Mouse (Mus musculus) frontal cortex, postnatal 14 days (tissue): ENCODE data around the gene Vps52.
"Not testable (repeated sequence)": the region's sequence is repeated elsewhere in the genome, so short reads cannot be mapped to it uniquely, and the experiment has no call there.

Experiments
- DNase-seq, 2 experiments: peaks; one replicate each; pipeline ENCODE4 v3.0.0; 2022; ENCODE audit warnings: low spot score in 2 of 2

Gene Vps52

DNA sequence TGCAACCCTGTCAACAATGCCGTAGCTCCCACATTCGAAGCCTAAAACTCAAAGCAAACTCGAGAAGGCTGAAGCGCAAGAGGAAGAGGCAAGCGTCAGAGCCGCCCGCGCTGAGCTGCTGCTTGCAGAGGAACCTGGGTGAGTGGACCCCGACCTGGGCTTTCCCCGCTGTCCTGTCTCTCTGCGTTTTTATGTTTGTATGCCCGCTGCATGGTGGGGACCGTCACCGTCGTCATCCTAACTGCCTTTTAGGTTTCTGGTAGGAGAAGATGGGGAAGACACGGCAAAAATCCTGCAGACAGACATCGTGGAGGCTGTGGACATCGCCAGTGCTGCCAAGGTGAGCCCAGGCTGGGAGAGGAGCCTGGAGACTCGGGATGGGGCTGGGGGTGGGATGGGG, 14.2 kb upstream of the Vps52 start:
- DNase-seq = no peak

DNA sequence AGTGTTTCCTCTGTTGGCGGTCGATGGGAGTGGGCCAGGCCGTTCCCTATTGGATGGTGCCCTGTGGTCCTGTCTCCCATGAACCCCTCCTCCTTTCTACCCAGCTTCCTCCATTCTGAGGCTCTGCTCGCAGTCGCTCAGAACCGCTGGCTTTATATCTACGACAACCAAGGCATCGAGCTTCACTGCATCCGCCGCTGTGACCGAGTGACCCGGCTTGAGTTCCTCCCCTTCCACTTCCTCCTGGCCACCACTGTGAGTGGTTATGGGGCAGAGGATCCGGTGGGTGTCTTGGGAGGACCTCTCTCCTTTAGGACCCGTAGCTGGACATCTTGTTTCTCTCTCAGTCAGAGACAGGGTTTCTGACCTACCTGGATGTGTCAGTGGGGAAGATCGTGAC, 12.2 kb upstream of the Vps52 start:
- DNase-seq = no peak

DNA sequence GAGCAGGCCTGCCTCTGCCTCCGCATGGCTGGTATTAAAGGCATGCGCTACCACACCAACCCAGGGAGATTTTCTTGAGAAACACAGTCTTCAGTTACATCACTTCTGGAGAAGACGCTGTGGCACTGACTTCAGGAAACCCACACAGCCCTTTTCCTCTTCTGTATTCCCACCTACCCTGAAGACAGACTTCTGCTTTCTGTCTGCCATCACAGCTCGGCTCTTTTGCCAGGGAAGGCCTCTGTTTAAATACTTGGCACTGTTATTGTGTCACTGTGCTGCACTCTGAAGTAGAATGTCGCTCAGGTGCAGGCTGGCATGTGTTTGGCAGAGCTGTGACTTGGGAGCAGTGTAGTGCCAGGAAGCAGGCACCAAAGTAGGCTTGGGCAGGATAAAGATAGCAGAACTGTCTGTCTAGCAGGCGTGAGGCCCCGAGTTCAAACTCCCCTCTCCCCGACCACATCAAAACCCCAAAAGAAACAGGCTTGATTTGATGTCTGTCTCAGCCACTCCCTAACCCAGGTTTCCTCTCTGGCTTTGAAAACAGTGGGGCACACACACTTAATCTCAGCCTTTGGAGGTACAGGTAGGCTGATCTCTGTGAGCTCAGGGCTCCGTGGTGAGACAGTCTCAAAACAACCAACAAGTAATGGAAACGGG, 8.1 kb upstream of the Vps52 start:
- DNase-seq = no peak

DNA sequence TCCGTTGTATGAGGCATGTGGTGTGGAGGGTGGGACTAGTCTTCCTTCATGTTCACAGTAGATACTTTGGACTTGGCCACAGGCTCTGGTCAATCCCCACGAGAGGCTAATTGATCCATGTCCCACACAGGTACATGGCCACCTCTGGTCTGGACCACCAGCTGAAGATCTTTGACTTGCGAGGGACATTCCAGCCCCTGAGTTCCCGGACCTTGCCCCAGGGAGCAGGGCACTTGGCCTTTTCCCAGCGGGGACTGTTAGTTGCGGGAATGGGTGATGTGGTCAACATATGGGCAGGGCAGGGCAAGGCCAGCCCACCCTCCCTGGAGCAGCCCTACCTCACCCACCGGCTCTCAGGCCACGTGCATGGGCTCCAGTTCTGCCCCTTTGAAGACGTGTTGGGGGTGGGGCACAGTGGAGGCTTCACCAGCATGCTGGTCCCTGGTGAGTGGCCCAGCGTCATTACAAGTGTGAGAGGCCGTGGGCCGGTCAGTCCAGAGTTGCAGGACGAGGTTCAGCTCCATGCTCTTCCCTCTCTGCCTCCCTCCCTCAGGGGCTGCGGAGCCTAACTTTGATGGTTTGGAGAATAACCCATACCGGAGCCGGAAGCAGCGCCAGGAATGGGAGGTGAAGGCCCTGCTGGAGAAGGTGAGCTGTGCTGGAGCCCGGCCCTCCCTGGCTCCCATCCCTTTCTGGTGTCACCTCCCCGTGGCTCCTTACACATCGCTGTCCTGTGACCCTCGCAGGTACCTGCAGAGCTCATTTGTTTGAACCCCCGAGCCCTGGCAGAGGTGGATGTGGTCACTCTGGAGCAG, 7.3 kb upstream of the Vps52 start:
- DNase-seq = no peak

DNA sequence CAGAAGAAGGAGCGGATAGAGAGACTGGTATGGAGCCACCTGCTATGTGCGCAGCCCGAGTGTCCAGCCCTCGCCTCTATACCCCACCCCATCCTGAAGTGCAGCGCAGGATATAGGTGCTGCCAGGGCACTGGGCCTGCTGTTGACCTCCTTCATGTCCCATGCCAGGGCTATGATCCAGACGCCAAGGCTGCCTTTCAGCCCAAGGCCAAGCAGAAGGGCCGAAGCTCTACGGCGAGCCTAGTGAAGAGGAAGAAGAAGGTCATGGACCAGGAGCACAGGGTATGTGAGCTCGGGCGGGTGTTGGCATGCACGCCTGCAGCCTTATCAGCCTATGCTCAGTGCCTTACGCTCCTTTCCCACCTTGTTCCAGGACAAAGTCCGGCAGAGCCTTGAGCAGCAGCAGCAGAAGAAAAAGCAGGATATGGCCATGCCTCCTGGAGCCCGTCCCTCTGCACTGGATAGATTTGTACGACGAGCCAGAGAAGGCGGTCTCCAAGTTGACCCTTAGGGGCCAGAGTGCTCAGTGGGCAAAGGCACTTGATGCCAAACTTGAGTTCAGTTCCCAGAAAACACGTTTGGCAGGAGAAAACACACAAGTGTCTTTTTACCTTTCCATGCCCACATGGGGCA, 6.6 kb upstream of the Vps52 start:
- no peak for DNase-seq

DNA sequence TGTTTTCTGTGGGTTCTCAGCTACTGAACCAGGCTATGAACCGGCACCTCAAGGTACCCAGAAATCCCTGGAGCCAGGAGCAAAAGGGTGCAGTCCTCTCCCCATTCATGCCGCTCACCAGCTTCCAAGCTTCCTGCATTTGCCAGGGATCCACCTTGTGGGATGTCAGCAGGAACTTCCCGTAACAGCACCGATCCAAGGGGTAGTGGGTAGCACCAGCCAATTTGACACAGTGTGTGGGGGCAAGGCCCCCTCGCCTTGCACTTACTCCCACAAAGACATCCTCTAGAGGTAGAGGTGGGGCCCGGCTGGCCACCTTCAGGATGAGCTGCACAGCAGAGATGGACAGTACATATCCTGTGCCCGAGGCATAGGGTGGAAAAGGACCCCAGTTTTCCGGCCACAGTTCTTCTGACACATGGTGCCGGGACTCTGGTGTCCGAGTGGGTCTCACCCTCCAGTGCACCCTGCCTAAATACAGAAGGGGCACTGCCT, 5.4 kb upstream of the Vps52 start:
- DNase-seq = no peak

DNA sequence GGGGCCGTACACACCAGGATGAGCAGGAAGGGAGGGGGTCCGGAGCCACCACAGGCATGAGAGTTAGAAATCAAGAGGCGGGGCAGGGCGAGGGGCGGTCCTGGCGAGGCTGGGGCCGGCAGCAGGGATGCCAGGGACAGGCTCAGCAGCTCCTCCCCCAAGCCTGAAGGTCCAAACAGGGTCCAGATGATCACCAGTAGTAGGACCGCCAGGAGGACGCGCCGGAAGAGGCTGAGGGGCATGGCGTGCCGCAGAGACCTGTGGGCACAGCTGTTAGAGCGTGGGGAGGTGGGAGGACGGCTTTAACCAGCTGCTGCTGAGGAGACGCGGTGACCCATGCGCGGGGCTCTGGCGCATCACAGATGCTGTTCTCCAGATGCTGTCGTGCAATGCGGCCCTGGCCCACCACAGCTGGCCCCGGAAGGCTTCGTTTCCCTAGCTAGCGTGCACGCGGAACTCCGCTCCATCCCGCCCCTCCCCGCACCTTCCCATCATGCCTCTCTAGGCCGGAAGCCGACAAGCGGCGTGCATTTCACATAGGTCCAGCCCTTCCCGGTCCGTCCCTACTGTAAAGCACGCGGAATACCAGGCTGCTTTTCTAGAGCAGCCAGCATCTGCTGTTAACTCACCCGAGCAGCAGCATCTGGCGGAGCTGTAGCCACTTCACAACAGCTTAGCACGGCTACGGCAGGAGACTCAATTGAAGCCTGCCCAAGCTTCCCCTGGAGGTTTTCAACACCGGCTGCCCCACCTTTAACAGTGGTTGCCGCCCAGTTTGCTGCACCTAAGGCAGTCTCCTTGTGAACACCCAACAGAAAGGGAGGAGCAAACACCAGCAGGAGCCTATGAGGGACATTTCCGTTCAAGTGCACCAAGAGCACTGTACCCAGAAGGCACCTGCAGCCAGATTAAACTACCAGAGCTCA, 4.3 kb upstream of the Vps52 start, which contains the start of gene B3galt4:
B3galt4 (minus strand) TSS at position 468 of the 926 bp plus-strand sequence.
- peak; percentile 59 to 72 for DNase-seq

DNA sequence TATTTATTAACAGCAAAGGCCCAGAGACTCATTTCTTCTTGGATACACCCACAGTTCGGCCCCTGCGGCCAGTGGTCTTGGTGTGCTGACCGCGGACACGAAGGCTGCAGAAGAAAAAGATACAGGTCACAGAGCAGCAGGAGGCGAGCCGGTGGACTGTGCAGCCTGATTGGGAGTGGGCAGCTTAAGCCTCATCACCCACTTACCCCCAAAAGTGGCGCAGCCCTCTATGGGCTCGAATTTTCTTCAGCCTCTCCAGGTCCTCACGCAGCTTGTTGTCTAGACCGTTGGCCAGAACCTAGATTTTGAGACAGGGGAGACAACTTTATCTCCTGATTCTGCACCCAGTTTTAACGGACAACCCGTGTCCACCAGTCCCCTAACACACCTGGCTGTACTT, 3.6 kb upstream of the Vps52 start:
- DNase-seq = not testable (repeated sequence)

DNA sequence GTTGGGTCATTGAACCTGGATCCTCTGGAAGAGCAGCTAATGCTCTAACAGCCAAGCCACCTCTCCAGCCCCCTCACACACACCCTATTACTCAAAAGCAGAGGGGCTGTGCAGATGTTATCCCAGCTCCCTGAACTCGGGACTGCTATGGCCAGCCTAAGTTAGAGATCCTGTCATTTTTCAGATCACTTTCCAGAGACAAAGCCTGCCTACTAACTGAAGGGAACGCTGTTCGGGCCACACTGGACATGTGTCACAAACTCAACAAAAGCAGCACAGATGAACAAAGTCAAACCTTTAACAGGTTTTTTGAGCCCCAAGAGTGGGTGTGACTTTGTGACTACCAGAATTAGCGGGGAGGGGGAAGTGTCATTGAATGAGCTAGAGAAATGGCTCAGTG, 2.7 kb upstream of the Vps52 start:
- no peak for DNase-seq

DNA sequence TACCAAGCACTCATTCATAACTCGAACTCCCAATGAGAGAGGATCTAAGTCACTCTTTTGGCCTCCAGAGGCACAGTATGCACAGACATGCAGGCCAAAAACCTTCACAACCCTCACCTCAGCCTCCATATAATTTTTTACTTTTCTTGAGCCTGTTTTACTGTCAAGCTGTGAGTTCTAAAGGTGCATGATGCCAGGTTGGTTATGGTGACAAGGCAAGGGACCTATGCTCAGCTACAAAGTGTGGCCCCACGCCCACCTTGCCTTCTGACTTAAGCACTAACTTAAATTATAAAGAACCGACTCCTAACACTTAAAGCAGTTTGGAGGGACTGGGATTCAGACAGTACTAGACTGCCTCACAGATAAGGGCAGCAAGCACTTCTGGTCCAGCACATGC, 2.3 kb upstream of the Vps52 start:
- DNase-seq = no peak

DNA sequence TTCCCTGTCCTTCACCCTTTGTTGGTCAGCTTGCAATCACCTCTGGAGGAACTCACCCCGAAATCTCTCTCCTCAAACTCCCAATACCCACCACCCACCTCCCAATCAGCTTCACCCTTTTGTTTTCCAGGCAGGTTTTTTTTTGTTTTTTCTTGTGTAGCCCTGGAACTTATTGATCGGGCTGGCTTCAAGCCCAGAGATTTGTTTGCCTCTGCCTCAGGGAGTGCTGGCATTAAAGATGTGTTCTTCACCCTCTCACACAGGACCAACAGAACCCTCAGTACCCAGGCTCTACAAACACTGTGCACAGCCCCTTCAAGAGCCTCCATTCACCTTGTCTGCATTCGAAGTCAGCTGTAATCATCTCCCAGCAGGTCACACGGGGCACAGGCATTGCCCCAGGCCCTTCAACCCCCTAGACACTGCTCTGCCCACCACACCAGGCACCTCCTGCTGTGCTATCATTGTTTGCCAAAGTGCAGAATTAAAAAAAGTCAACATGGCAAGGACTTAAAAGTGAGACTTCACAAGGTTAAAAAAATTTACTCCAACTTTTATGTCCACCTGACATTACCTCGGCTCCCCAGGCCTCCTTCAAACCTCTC, 1.5 kb upstream of the Vps52 start:
- no peak for DNase-seq

DNA sequence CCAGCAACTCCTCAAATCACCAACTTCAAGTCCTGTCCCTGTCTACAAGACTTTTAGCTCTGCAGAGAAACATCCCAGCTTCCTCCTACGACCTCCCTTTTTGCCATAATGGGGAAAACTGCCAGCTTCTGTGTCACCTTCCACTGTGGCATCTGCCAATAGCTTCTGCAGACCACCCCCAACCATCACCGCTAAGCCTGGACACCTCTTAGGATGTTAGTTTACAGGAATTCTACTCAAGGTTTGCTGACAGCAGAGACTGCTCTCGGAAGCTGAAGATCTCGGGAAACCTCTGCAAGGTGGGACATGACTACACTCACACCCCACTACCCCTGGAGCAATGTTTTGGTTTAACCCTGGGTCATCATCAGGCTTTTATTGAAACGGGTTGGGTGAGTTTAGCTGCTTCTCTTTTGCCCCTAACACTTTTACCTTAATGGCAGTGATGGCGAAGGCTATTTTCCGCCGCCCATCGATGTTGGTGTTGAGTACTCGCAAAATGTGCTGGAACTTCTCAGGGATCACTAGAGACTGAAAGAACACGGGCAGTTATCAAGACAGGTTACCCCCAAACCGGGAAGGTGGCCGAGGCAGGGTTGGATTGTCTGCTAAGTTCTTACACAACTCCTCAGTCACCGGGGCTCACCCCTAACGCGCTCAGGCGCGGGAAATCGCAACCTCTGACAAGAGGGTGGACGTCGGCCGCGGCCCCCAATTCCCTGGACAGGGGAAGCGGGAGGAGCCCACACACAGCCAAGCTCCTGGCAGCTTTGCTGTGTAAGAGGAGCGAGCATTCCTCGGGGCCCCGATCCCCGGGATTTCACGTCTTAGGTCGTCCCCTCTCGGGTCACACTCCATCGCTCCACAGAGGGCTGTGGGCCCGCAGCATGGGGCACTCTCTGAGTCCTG, 712 bp upstream of the Vps52 start:
- DNase-seq = peak in 1 of 2 experiments; percentile 50

DNA sequence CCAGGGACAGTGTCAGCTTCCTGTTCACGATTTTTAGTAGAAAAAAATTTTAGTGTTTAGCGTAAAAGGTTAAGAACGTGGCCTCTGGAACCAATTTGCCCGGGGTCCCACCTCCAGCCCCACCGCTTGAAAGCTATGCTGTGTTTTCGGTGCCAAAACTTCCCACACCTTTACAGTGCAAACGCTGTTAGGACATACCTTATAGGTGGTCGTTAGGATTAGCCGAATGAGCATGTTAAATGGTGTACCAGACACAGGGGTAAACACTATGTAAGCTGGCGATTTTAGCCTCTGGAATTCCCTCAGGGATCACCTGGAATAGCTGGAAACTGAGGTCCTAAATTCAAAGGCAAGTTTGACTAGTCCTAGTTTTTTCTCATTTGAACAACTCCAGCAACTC, 724 bp downstream of the Vps52 start:
- no peak for DNase-seq

DNA sequence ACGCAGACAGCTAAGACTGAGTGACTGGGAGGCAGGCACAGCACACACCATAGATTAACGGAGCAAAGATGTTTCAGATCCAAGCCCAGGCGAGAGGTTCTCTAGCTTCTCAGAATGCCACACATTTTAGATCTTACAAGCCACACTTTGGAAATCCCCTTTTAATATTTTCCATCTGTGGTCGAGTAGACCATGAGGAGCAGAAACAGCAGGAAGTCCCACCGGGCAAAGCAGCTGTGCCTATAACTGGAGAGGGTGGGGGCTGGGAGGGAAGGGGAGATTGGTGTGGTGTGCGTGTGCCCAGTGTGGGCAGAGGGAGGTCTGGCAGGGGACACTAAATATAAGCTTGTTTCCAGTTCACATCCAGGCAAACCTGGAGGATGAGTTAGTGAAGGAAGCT, 1.9 kb downstream of the Vps52 start:
- DNase-seq = no peak

DNA sequence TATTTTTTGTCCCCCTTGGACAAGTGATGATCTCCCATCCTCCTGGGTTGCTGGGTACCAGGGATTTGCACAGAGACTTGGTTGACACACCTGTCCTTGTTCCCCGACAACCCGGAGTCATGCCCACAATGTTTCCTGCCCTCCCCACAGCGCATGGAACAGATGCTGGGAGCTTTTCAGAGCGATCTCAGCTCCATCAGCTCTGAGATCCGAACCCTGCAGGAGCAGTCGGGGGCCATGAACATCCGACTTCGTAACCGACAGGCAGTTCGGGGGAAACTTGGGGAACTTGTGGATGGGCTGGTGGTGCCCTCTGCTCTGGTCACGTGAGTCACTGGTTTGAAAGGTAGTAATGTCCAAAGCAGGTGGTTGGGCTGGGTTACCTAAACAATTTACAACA, 2.8 kb downstream of the Vps52 start:
- DNase-seq = no peak

DNA sequence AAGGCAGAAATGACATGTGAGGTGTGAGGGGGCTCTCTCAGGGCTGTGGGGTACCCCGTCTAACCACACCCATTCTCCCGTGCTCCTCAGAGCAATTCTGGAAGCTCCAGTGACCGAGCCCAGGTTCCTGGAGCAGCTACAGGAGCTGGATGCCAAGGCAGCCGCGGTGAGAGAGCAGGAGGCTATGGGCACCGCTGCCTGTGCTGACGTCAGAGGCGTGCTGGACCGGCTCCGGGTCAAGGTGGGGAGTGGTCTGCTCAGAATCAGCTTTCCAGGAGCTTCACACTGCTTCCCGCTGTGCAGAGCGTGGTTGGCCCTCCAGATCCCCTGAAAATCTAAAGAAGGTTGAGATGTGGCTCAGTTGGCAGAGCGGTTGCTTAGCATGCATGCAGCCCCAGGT, 3.5 kb downstream of the Vps52 start:
- no peak for DNase-seq

DNA sequence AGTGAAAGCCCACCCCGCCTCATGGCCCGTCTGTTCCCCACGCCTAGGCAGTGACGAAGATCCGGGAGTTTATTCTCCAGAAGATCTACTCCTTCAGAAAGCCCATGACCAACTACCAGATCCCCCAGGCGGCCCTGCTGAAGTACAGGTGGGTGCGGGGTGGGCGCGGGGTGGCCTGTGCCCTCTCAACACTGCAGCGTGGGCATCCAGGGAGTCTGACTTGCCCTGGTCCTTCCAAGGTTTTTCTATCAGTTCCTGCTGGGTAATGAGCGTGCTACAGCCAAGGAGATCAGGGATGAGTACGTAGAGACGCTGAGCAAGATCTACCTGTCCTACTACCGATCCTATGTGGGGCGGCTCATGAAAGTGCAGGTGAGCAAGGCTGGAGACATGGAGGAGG, 4.3 kb downstream of the Vps52 start:
- DNase-seq = no peak

DNA sequence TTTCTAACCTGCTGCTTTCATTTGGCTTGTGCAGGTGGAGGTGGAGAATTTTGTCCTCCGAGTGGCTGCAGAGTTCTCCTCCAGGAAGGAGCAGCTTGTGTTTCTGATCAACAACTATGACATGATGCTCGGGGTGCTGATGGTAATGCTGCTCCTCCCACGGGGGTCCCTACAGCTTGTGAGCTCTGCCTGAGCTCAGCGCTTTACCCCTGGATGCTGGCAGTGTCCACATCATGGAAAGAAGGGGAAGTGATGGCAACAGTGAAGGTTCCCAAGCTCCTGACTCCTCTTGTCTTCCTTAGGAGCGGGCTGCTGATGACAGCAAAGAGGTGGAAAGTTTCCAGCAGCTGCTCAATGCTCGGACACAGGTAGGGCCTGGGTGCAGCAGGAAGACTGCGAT, 7.3 kb downstream of the Vps52 start:
- no peak for DNase-seq

DNA sequence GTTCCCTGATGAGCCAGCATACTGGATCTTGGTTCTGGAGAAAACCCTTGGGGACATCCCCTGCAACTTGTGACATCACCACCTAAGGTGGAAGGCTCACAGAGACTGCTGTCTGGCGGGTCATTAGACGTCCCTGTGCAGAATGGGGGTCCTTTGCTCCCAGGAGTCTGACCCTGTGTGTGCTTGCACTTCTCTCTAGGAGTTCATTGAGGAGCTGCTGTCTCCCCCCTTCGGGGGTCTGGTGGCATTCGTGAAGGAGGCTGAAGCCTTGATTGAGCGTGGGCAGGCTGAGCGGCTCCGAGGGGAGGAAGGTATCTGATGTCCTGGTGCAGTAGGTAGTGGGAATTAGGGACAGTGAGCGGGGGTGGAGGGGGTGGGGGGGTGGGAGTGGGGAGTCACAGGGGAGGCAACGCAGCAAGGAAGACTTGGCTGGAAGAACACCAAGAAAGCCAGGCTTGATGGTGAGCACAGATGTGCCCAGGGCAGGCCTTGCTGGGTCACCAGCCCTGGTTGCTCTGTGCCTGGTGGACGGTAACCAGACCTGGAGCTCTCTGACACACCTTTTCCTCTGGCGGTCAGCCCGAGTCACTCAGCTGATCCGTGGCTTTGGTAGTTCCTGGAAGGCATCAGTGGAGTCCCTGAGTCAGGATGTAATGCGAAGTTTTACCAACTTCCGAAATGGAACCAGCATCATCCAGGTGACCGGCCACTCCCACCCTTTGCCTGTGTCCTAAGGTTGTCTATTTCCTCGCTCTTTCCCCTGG, 9.7 kb downstream of the Vps52 start:
- DNase-seq = no peak
